ENCODE assay signal across 20 mouse cellular contexts in genomic region chr3:137146062-137146461, GRCm38 (mm10).
DNase-seq lines count a peak whose midpoint lies in the region; ATAC-seq and TF ChIP-seq lines count a peak whose summit lies in the region.
"Had no signal": no experiment of that assay in that cellular context is flagged by ENCODE, and none has a peak within 500 bp of the region (broad histone marks: within the 10 kb centered on the region; RNA-seq: fewer than 3 reads in every experiment).

No protein-coding gene starts in this region.

- no peaks in the 10 kb centered on the region for H3K9me3 ChIP-seq in heart, postnatal 0 days (replicated peaks; ENCODE audit: control insufficient read depth, low read length)
- H3K9me3 ChIP-seq in midbrain, postnatal 0 days (ENCODE audit: low read length): no peaks in the 10 kb centered on the region
- H3K9me3 ChIP-seq in midbrain, embryonic 14.5 days (ENCODE audit: control insufficient read depth, low read length): no peaks in the 10 kb centered on the region
- H3K9me3 ChIP-seq in stomach, postnatal 0 days (ENCODE audit: control insufficient read depth, low read length): no peaks in the 10 kb centered on the region
- H3K9me3 ChIP-seq: embryonic facial prominence, embryonic 15.5 days; heart, embryonic 13.5 days; limb, embryonic 15.5 days had no signal

- H3K9ac ChIP-seq in heart, postnatal 0 days (replicated peaks; ENCODE audit: low read depth, low read length): no peak overlapping the region
- H3K9ac ChIP-seq in midbrain, postnatal 0 days (replicated peaks; ENCODE audit: low read length, poor library complexity, severe bottlenecking): no peak overlapping the region
- H3K9ac ChIP-seq in midbrain, embryonic 14.5 days (replicated peaks; ENCODE audit: low read length): no peak overlapping the region
- no peak overlapping the region for H3K9ac ChIP-seq in stomach, postnatal 0 days (ENCODE audit: low read length)
- H3K9ac ChIP-seq: embryonic facial prominence, embryonic 15.5 days; heart, embryonic 13.5 days; limb, embryonic 15.5 days had no signal

- no peak for ATAC-seq in heart, postnatal 0 days (ENCODE audit: insufficient read depth, low read depth)
- no peak for ATAC-seq in midbrain, postnatal 0 days (ENCODE audit: low FRiP score)
- no peak for ATAC-seq in midbrain, embryonic 14.5 days (ENCODE audit: low FRiP score, low TSS enrichment)
- ATAC-seq in stomach, postnatal 0 days (ENCODE audit: low FRiP score, low TSS enrichment): no peak
- ATAC-seq: forebrain, embryonic 16.5 days; midbrain, embryonic 16.5 days had no signal

- TF ChIP-seq EP300 in heart, postnatal 0 days (IDR thresholded peaks at IDR 0.05; ENCODE audit: low read depth): no peak
- TF ChIP-seq EP300 in stomach, postnatal 0 days (optimal IDR thresholded peaks at IDR 0.05): no peak

- H3K27me3 ChIP-seq in heart, postnatal 0 days (ENCODE audit: control insufficient read depth, insufficient read depth, low read length): no peaks in the 10 kb centered on the region
- H3K27me3 ChIP-seq in midbrain, postnatal 0 days (ENCODE audit: insufficient read depth, low read length): no peaks in the 10 kb centered on the region
- H3K27me3 ChIP-seq in midbrain, embryonic 14.5 days (ENCODE audit: control insufficient read depth, insufficient read depth, low read length): no peaks in the 10 kb centered on the region
- no peaks in the 10 kb centered on the region for H3K27me3 ChIP-seq in stomach, postnatal 0 days (ENCODE audit: control insufficient read depth, insufficient read depth, low read length)
- H3K27me3 ChIP-seq: embryonic facial prominence, embryonic 15.5 days; heart, embryonic 13.5 days; limb, embryonic 15.5 days had no signal

- peak; percentile 46 for DNase-seq in heart, postnatal 0 days (ENCODE audit: low spot score)
- DNase-seq in heart, postnatal 4 days: no peak
- DNase-seq in left cerebral cortex, adult 2 months (ENCODE audit: extremely low spot score in 1 of 2, low spot score in 2 of 2): no peak
- DNase-seq in left cerebral cortex, postnatal 10 days (ENCODE audit: extremely low spot score in 1 of 2, low spot score in 2 of 2): no peak
- DNase-seq in midbrain, postnatal 0 days (ENCODE audit: low spot score): peak; percentile 15
- DNase-seq in midbrain, embryonic 14.5 days: no peak
- DNase-seq in stomach, postnatal 0 days (ENCODE audit: low spot score): no peak
- DNase-seq in urinary bladder, adult 18-20 months (ENCODE audit: low spot score in 2 of 2): no peak
- DNase-seq: adrenal gland, postnatal 25 days; cerebellum, adult 11-12 months; cerebellum, postnatal 25 days; embryo, embryonic 11 days; layer of hippocampus, postnatal 36 days; right cerebral cortex, postnatal 4 days; thymus, postnatal 14 days had no signal

- no peak overlapping the region for H3K4me3 ChIP-seq in heart, postnatal 0 days (ENCODE audit: low read depth, low read length)
- no peak overlapping the region for H3K4me3 ChIP-seq in left cerebral cortex, adult 2 months
- H3K4me3 ChIP-seq in midbrain, postnatal 0 days (ENCODE audit: low read depth, low read length): no peak overlapping the region
- no peak overlapping the region for H3K4me3 ChIP-seq in midbrain, embryonic 14.5 days (replicated peaks; ENCODE audit: low read depth, low read length)
- no peak overlapping the region for H3K4me3 ChIP-seq in stomach, postnatal 0 days (ENCODE audit: low read depth, low read length)
- H3K4me3 ChIP-seq: embryonic facial prominence, embryonic 15.5 days; heart, embryonic 13.5 days; limb, embryonic 15.5 days had no signal

- H3K36me3 ChIP-seq in heart, postnatal 0 days (replicated peaks; ENCODE audit: control insufficient read depth, insufficient read depth, low read length): no peaks in the 10 kb centered on the region
- H3K36me3 ChIP-seq in midbrain, postnatal 0 days (ENCODE audit: insufficient read depth, low read length): no peaks in the 10 kb centered on the region
- no peaks in the 10 kb centered on the region for H3K36me3 ChIP-seq in midbrain, embryonic 14.5 days (ENCODE audit: control insufficient read depth, insufficient read depth, low read length)
- no peaks in the 10 kb centered on the region for H3K36me3 ChIP-seq in stomach, postnatal 0 days (ENCODE audit: control insufficient read depth, insufficient read depth, low read length)
- H3K36me3 ChIP-seq: embryonic facial prominence, embryonic 15.5 days; heart, embryonic 13.5 days; limb, embryonic 15.5 days had no signal

- no peak overlapping the region for H3K27ac ChIP-seq in heart, postnatal 0 days (ENCODE audit: low read depth)
- no peak overlapping the region for H3K27ac ChIP-seq in left cerebral cortex, adult 2 months
- H3K27ac ChIP-seq in midbrain, postnatal 0 days (ENCODE audit: low read depth, low read length): no peak overlapping the region
- no peak overlapping the region for H3K27ac ChIP-seq in midbrain, embryonic 14.5 days (replicated peaks; ENCODE audit: low read depth, low read length)
- no peak overlapping the region for H3K27ac ChIP-seq in stomach, postnatal 0 days (replicated peaks)
- H3K27ac ChIP-seq: embryonic facial prominence, embryonic 15.5 days; heart, embryonic 13.5 days; limb, embryonic 15.5 days had no signal

- intact Hi-C loops in left cerebral cortex, adult 2 months (cut with DNase I): no loop called here
- intact Hi-C loops in left cerebral cortex, postnatal 10 days (cut with DNase I): no loop called here

- no peaks in the 10 kb centered on the region for H3K4me1 ChIP-seq in heart, postnatal 0 days (ENCODE audit: control insufficient read depth, insufficient read depth)
- no peaks in the 10 kb centered on the region for H3K4me1 ChIP-seq in midbrain, postnatal 0 days (ENCODE audit: insufficient read depth, low read length)
- H3K4me1 ChIP-seq in midbrain, embryonic 14.5 days (ENCODE audit: control insufficient read depth, insufficient read depth, low read length): no peaks in the 10 kb centered on the region
- no peaks in the 10 kb centered on the region for H3K4me1 ChIP-seq in stomach, postnatal 0 days (replicated peaks; ENCODE audit: control insufficient read depth, insufficient read depth)
- H3K4me1 ChIP-seq: embryonic facial prominence, embryonic 15.5 days; limb, embryonic 15.5 days had no signal

- TF ChIP-seq CTCF in heart, postnatal 0 days (IDR thresholded peaks at IDR 0.05; ENCODE audit: low read depth): peak; percentile 40
- peak; percentile 41 for TF ChIP-seq CTCF in left cerebral cortex, adult 2 months (IDR thresholded peaks at IDR 0.05)
- no peak for TF ChIP-seq CTCF in midbrain, postnatal 0 days (IDR thresholded peaks at IDR 0.05)
- TF ChIP-seq CTCF in stomach, postnatal 0 days (IDR thresholded peaks at IDR 0.05; ENCODE audit: low read depth): peak; percentile 50

- H3K4me2 ChIP-seq in heart, postnatal 0 days (ENCODE audit: low read depth, low read length): no peak overlapping the region
- no peak overlapping the region for H3K4me2 ChIP-seq in midbrain, postnatal 0 days (ENCODE audit: low read depth, low read length, poor library complexity, severe bottlenecking)
- no peak overlapping the region for H3K4me2 ChIP-seq in midbrain, embryonic 14.5 days (ENCODE audit: low read length)
- H3K4me2 ChIP-seq in stomach, postnatal 0 days (replicated peaks; ENCODE audit: low read depth): no peak overlapping the region
- H3K4me2 ChIP-seq: embryonic facial prominence, embryonic 15.5 days; heart, embryonic 13.5 days; limb, embryonic 15.5 days had no signal

Comparison
In these comparisons a context has a peak if more than half of its experiments do, and no peak if none do; other contexts are left out.
1. DNase-seq: peak in heart, postnatal 0 days (single experiment) and midbrain, postnatal 0 days (single experiment); none in heart, postnatal 4 days (single experiment), left cerebral cortex, adult 2 months (0 of 2), left cerebral cortex, postnatal 10 days (0 of 2), midbrain, embryonic 14.5 days (single experiment), stomach, postnatal 0 days (single experiment) and urinary bladder, adult 18-20 months (0 of 2).